Mouse (Mus musculus) forebrain, embryonic 10.5 days (tissue): ENCODE data around the gene Smbd1. TPM values are rescaled to one million over a fixed set of nuclear protein-coding genes. Genes with fewer than 3 reads are reported as not detected.

ENCODE experiments used
- DNase-seq: peaks from one replicate; pipeline ENCODE4 v3.0.0-alpha.2; 2017; ENCODE audit warnings: low spot score; ENCODE audit errors: extremely low spot score
- H3K27ac ChIP-seq: fragments of 300-500 bp; sonication (generic); 2 replicates; pipeline ENCODE4 v1.5.1; 2016; ENCODE audit warnings: mild to moderate bottlenecking
- H3K27me3 ChIP-seq: fragments of 300-500 bp; sonication (generic); 2 replicates; pipeline ENCODE4 v1.6.1; 2016; ENCODE audit warnings: mild to moderate bottlenecking; ENCODE audit not compliant: poor library complexity, severe bottlenecking
- H3K36me3 ChIP-seq: fragments of 300-500 bp; sonication (generic); replicated peaks from 2 replicates; pipeline ENCODE4 v1.6.1; 2016; ENCODE audit warnings: mild to moderate bottlenecking, moderate library complexity
- H3K4me1 ChIP-seq: fragments of 300-500 bp; sonication (generic); 2 replicates; pipeline ENCODE4 v1.6.1; 2016
- H3K4me3 ChIP-seq: fragments of 300-500 bp; sonication (generic); 2 replicates; pipeline ENCODE4 v1.5.1; 2016; ENCODE audit warnings: mild to moderate bottlenecking, moderate library complexity
- H3K9me3 ChIP-seq: fragments of 300-500 bp; sonication (generic); 2 replicates; pipeline ENCODE4 v1.6.1; 2016; ENCODE audit warnings: mild to moderate bottlenecking, moderate library complexity
- WGBS: fragments of 180-500 bp; shearing (Covaris S2); methylation state at CpG from one replicate; pipeline ENCODE4 v1.1.7; 2016; 5-methylcytosine and 5-hydroxymethylcytosine counted together
- polyA plus RNA-seq: library from polyadenylated mRNA; unstranded; fragments of >200 nt; fragmentation: Nextera tagmentation; extraction: Ambion mirVana; gene quantifications from 2 replicates; pipeline ENCODE4 v1.2.1, GENCODE M21; 2016

Gene Smbd1
- not detected in 2 replicates for polyA plus RNA-seq

GRCm38 (mm10) chr16:32810321-32810720, at the start of gene Smbd1:
Gene Smbd1 (minus strand): TSS chr16:32810477.
- no peak within 1 kb of the TSS for H3K4me3 ChIP-seq
- no peak within 1 kb of the TSS for H3K27ac ChIP-seq
- peaks cover 10% of the 10 kb centered on the region; the same call in 1 of the 2 replicates for H3K27me3 ChIP-seq
- H3K36me3 ChIP-seq, result no peaks in the 10 kb centered on the region
- no peak for DNase-seq
- H3K4me1 ChIP-seq, result peaks cover 39% of the 10 kb centered on the region
- H3K9me3 ChIP-seq, result no peaks in the 10 kb centered on the region
- 94% methylated on average over 4 of the region's 4 CpGs for WGBS

GRCm38 (mm10) chr16:32858771-32859636, 48.7 kb upstream of the Smbd1 start:
- H3K4me1 ChIP-seq, result no peaks in the 10 kb centered on the region
- H3K27me3 ChIP-seq, result no peaks in the 10 kb centered on the region
- no peak for DNase-seq

DNA sequence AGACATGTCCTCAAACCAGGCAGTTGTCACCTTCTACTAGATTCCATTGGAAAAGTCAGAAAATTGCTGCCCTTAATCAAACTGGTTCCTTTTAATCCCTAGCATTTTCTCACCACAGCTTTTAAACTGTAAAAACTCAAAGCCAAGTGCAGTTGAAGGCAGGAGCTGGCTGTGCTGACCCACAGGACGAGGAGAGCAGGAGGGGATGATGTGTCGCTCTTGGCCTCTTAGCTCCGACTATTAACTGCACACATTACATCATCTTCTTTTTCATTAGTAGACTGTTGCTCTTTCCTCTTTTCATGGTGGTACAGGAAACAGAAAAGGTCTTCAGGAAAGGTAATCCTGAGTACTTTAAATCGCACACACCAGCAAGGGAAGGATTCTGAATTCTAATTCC, 48.1 kb upstream of the Smbd1 start:
- Histone ChIP-seq H3K4me1 (no peaks in the 10 kb centered on the region), H3K27ac (no peak overlapping the region), H3K9me3 (no peaks in the 10 kb centered on the region), H3K36me3 (peaks cover 34% of the 10 kb centered on the region), H3K4me3 (no peak overlapping the region), H3K27me3 (no peaks in the 10 kb centered on the region)
- no peak for DNase-seq
- 93% methylated on average over 4 of the region's 4 CpGs for WGBS

More at GRCm38 (mm10) chr16:32858771-32859636, 48.7 kb upstream of the Smbd1 start:
- H3K36me3 ChIP-seq, result peaks cover 33% of the 10 kb centered on the region
- no peak overlapping the region for H3K4me3 ChIP-seq
- WGBS, result 84% methylated on average over 12 of the region's 12 CpGs
- no peaks in the 10 kb centered on the region for H3K9me3 ChIP-seq
- H3K27ac ChIP-seq, result no peak overlapping the region

DNA sequence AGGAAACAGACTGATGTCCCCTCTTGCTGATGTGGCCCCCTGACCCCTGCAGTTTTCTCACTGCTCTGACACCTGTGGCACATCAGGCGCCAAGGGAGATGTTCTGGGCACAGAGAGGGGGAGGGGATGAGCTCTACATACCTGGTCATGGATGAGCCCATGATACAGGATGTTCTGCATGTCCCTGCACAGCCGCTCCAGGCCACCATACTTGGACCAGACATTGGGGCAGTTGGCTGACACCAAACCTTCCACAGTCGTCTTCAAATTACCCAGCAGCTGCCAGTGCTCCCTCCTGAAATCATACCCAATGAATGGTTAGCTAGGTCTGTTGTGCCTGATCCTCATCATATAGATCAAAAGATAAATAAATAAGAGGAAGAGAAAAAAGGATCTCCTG, 46.5 kb upstream of the Smbd1 start:
- Histone ChIP-seq H3K4me3 (no peak overlapping the region), H3K27ac (no peak overlapping the region), H3K4me1 (no peaks in the 10 kb centered on the region), H3K27me3 (no peaks in the 10 kb centered on the region), H3K9me3 (no peaks in the 10 kb centered on the region), H3K36me3 (peaks cover 39% of the 10 kb centered on the region)
- DNase-seq, result no peak
- 92% methylated on average over 3 of the region's 3 CpGs for WGBS

- Histone ChIP-seq H3K27ac (no peak overlapping the region), H3K9me3 (no peaks in the 10 kb centered on the region), H3K27me3 (no peaks in the 10 kb centered on the region), H3K36me3 (peaks cover 43% of the 10 kb centered on the region), H3K4me1 (no peaks in the 10 kb centered on the region), H3K4me3 (no peak overlapping the region)
- 85% methylated on average over 2 of the region's 2 CpGs for WGBS
- DNase-seq, result no peak
These were observed 43.8 kb upstream of the Smbd1 start for GRCm38 (mm10) chr16:32854050-32854571.

DNA sequence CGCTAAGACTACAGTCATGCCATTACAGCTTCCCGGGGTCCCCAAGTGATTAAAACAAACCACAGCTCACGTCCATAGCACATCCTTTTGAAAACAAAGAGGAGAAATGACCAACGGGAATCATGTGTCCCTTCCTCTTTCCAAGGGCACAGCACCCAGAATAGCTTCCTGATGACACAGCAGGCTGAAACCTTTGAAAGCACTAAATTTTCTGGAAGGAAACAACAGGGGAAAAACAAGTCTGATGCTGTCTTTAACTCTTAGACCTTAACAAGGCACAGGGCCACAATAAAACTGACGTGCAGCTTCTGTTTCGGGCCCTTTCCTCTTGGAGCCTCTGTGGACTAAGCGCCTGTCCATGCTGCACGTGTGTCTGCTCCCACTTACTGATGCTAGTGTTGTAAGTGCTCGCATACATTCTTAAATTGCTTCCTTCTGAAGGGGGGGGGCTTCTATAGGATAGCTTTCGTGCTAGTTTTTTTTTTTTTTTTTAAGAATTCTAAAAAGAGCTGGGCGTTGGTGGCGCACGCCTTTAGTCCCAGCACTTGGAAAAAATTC, 43.3 kb upstream of the Smbd1 start:
- no peak overlapping the region for H3K27ac ChIP-seq
- H3K9me3 ChIP-seq, result no peaks in the 10 kb centered on the region
- WGBS, result 86% methylated on average over 13 of the region's 13 CpGs
- no peak for DNase-seq
- H3K36me3 ChIP-seq, result peaks cover 48% of the 10 kb centered on the region
- no peak overlapping the region for H3K4me3 ChIP-seq
- no peaks in the 10 kb centered on the region for H3K4me1 ChIP-seq
- H3K27me3 ChIP-seq, result no peaks in the 10 kb centered on the region

- DNase-seq, result no peak
- Histone ChIP-seq H3K27me3 (no peaks in the 10 kb centered on the region), H3K27ac (no peak overlapping the region), H3K4me1 (no peaks in the 10 kb centered on the region), H3K4me3 (no peak overlapping the region), H3K36me3 (peaks cover 65% of the 10 kb centered on the region), H3K9me3 (no peaks in the 10 kb centered on the region)
- 96% methylated on average over 11 of the region's 11 CpGs for WGBS
These were observed 39.0 kb upstream of the Smbd1 start for GRCm38 (mm10) chr16:32849042-32849830.

- 95% methylated on average over 11 of the region's 11 CpGs for WGBS
These were observed 36.8 kb upstream of the Smbd1 start for GRCm38 (mm10) chr16:32847103-32847502.

GRCm38 (mm10) chr16:32831501-32831900, 21.2 kb upstream of the Smbd1 start:
- H3K36me3 ChIP-seq, result peaks cover 60% of the 10 kb centered on the region
- 91% methylated on average over 4 of the region's 4 CpGs for WGBS
- no peak overlapping the region for H3K4me3 ChIP-seq
- no peaks in the 10 kb centered on the region for H3K27me3 ChIP-seq
- no peaks in the 10 kb centered on the region for H3K9me3 ChIP-seq
- H3K4me1 ChIP-seq, result no peaks in the 10 kb centered on the region
- H3K27ac ChIP-seq, result no peak overlapping the region
- no peak for DNase-seq

More at GRCm38 (mm10) chr16:32847103-32847502, 36.8 kb upstream of the Smbd1 start:
- Histone ChIP-seq H3K9me3 (no peaks in the 10 kb centered on the region), H3K27me3 (no peaks in the 10 kb centered on the region), H3K4me3 (no peak overlapping the region), H3K4me1 (no peaks in the 10 kb centered on the region), H3K36me3 (peaks cover 78% of the 10 kb centered on the region), H3K27ac (no peak overlapping the region)
- DNase-seq, result no peak

- Histone ChIP-seq H3K9me3 (no peaks in the 10 kb centered on the region), H3K36me3 (peaks cover 64% of the 10 kb centered on the region), H3K4me3 (no peak overlapping the region), H3K4me1 (no peaks in the 10 kb centered on the region), H3K27ac (no peak overlapping the region), H3K27me3 (no peaks in the 10 kb centered on the region)
- DNase-seq, result no peak
- 92% methylated on average over 11 of the region's 11 CpGs for WGBS
These were observed 18.8 kb upstream of the Smbd1 start for GRCm38 (mm10) chr16:32829104-32829503.

DNA sequence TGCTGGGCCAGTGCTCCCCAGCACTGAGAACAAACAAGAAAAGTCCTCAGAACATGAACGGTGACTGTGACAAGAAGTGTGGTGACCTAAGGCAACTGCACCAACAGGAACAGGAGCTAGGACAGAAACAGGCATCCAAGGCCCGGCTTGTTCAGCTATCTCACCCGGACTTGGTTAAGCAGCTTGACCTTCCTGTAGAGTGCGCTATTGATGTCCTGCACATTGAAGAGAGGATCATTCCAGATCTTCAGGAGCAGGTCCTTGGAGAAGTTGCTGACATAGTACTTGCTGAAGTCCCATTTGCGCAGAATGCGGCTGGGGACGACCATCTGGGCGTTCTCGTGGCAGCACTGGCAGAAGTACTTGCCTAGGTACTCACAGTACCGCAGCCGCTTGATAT, 16.2 kb upstream of the Smbd1 start:
- Histone ChIP-seq H3K27ac (no peak overlapping the region), H3K4me1 (no peaks in the 10 kb centered on the region; the same call in 1 of the 2 replicates), H3K27me3 (no peaks in the 10 kb centered on the region), H3K9me3 (no peaks in the 10 kb centered on the region), H3K4me3 (no peak overlapping the region), H3K36me3 (peaks cover 77% of the 10 kb centered on the region)
- no peak for DNase-seq
- 96% methylated on average over 11 of the region's 11 CpGs for WGBS

DNA sequence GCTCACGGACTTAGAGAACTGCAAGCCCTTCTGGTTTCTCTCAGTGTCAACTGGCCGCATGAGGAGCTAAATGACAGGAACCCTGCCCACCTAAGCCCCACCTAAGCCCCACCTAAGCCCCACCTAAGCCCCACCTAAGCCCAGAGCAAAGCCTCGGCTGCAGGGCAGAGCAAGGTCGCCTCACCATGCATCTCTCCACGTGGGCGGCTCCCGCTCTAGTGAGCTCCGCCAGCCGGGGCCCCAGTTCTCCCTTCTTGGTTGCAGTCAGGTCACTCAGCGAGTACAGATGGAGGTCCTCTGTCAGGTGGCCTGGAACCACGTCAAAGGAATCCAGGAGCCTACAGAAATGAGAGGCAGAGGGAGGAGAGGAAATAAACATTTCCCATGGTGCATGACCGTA, 15.1 kb upstream of the Smbd1 start:
- no peak for DNase-seq
- H3K27me3 ChIP-seq, result no peaks in the 10 kb centered on the region
- H3K9me3 ChIP-seq, result no peaks in the 10 kb centered on the region
- H3K36me3 ChIP-seq, result peaks cover 77% of the 10 kb centered on the region
- WGBS, result 86% methylated on average over 12 of the region's 12 CpGs
- no peak overlapping the region for H3K4me3 ChIP-seq
- H3K4me1 ChIP-seq, result no peaks in the 10 kb centered on the region; the same call in 1 of the 2 replicates
- no peak overlapping the region for H3K27ac ChIP-seq
